Mouse (Mus musculus): ENCODE data around the gene Mgat4a. TPM values are rescaled to one million over a fixed set of nuclear protein-coding genes. Genes with fewer than 3 reads are reported as not detected.
A peak's percentile ranks its signal among the peaks of the same experiment; 100 is the strongest.

Mgat4a gene
- total and polyA plus RNA-seq, 3 experiments = 2.7 to 2.8 TPM; not detected in 1

DNA sequence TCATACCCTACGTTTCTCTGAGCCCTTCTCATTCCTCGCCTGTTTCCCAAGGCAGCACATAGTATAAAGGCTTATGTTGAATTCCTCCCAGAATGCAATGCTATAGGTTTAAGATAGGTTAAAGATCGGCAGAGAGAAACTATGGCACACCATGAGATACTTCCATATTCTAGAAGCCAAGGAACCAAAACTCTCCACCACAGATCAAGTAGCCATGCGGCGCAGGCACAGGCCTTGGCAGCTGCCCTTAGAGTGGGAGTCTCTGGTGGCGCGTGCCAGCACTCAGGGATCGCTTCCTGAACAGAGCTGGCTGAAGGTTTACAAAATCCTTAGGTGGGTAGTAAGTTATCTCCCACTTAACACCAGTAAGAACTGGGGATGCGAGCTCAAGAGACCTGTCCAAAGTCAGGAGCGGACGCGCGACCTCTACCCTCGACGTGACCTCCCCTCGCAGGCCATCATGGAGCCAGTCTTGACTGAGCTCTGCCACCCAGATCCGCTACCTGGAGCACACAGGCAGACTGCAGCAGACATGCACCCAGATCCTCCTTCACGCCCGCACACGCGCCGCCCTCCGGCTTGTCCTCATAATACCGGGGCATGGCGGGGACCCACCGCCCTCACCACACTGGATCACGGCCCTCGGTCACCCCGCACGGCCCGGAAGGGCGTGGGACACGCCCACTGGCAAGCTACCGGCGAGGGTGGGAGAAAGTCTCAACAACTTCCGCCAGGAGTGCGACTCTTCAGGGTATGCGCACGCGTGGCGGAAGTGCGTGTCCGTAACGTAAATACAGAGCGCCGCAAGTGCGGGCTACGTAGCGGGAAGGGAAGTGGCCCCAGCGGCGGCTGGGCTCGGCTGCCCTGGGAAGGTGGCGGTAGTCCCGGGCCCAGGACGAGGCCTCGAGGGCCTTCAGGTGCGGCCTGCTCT, 111.2 kb downstream of the Mgat4a start, which contains the start of the genes Coa5 and Unc50 (continued):
- TF ChIP-seq KAT2A (conservative IDR thresholded peaks at IDR 0.05; ENCODE audit: low read depth, low read length) (peak; percentile 94), TCF12 (IDR thresholded peaks at IDR 0.05; ENCODE audit: low read depth, low read length) (peak; percentile 43; the same call in 1 of the 2 replicates), UBTF (IDR thresholded peaks at IDR 0.05; ENCODE audit: borderline replicate concordance, insufficient read depth, low read depth, low read length) (no peak; the same call in 1 of the 2 replicates), ETS1 (IDR thresholded peaks at IDR 0.05; ENCODE audit: low read depth, low read length) (peak; percentile 34; the same call in 1 of the 2 replicates), USF2 (IDR thresholded peaks at IDR 0.05; ENCODE audit: borderline replicate concordance in 1 of 2, insufficient read depth in 1 of 2, low read depth in 1 of 2, low read length in 2 of 2) (no peak), MAFK (IDR thresholded peaks at IDR 0.05; ENCODE audit: borderline replicate concordance, low read depth, low read length) (no peak), BHLHE40 (IDR thresholded peaks at IDR 0.05; ENCODE audit: borderline replicate concordance, low read depth, low read length) (no peak), ZMIZ1 (IDR thresholded peaks at IDR 0.05; ENCODE audit: low read depth, low read length) (no peak), E2F4 (IDR thresholded peaks at IDR 0.05; ENCODE audit: borderline replicate concordance, low read depth, low read length) (no peak), MAZ (IDR thresholded peaks at IDR 0.05; ENCODE audit: low read depth, low read length) (no peak), NELFE (IDR thresholded peaks at IDR 0.05; ENCODE audit: low read depth, low read length) (peak; percentile 74), MYB (IDR thresholded peaks at IDR 0.05; ENCODE audit: low read depth, low read length) (no peak), MXI1 (IDR thresholded peaks at IDR 0.05; ENCODE audit: low read depth, low read length) (peak; percentile 88), ELF1 (IDR thresholded peaks at IDR 0.05; ENCODE audit: low read depth, low read length) (peak; percentile 99), MEF2A (IDR thresholded peaks at IDR 0.05; ENCODE audit: extremely low read depth, insufficient replicate concordance, low read depth, low read length, poor library complexity, severe bottlenecking) (no peak), ZC3H11A (IDR thresholded peaks at IDR 0.05; ENCODE audit: low read depth, low read length) (no peak), TBP (IDR thresholded peaks at IDR 0.05; ENCODE audit: low read depth, low read length) (peak; percentile 71), NRF1 (IDR thresholded peaks at IDR 0.05; ENCODE audit: insufficient read depth, low read depth, low read length, poor library complexity, severe bottlenecking) (peak; percentile 88), EP300 (IDR thresholded peaks at IDR 0.05; ENCODE audit: low read depth in 1 of 2, low read length in 2 of 2) (no peak), SMC3 (IDR thresholded peaks at IDR 0.05; ENCODE audit: low read depth, low read length) (no peak), POLR2A (IDR thresholded peaks at IDR 0.05; ENCODE audit: control insufficient read depth in 1 of 2, insufficient read depth in 1 of 2, low read depth in 1 of 2, low read length in 2 of 2, poor library complexity in 1 of 2) (peak; percentile 77 to 85), CHD1 (IDR thresholded peaks at IDR 0.05; ENCODE audit: low read depth, low read length) (no peak)

All from MEL (cell line).